Mouse (Mus musculus) testis, adult 2 months (tissue): Measurements from ENCODE around the gene Mrps27.

ENCODE experiments used
- CTCF ChIP-seq: fragments of 200-500 bp; IDR thresholded peaks from 2 replicates; pipeline ENCODE4 v1.5.1; 2012; ENCODE audit warnings: low read depth, mild to moderate bottlenecking, inconsistent platforms, low read length, moderate library complexity; ENCODE audit not compliant: control insufficient read depth, insufficient read depth, insufficient replicate concordance
- POLR2A ChIP-seq: fragments of 200-500 bp; IDR thresholded peaks from 2 replicates; pipeline ENCODE4 v1.6.1; 2012; ENCODE audit warnings: low read depth, mild to moderate bottlenecking, inconsistent platforms, low read length, moderate library complexity; ENCODE audit not compliant: control insufficient read depth

DNA sequence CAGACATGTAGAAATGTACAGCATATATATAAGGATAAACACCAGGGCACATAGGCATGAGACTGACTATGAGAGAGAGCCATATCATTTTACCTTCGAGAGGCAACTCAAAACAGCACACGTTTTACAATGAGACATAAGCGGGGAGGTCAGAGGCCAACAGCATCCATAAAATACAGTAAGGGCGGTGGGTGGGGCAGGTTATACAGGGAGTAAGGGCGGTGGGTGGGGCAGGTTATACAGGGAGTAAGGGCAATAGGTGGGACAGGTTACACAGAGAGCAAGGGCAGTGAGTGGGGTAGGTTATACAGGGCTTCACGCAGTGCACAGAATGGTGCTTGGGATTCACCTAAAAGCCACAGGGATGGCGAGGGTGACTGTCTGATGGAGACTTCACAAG lies 24.1 kb upstream of the Mrps27 start:
- TF ChIP-seq CTCF (no peak), POLR2A (no peak)
